Mouse (Mus musculus): ENCODE measurements around the gene Olfr575. TPM values are rescaled to one million over a fixed set of nuclear protein-coding genes. Genes with fewer than 3 reads are reported as not detected.

The Olfr575 gene
- polyA plus RNA-seq (2012; rRNA removed): 0.03 TPM in 1 of 2 replicates, not detected in the other

GRCm38 (mm10) chr7:102958593-102958992 is at the start of gene Olfr575:
Olfr575 (minus strand) TSS chr7:102958775.

DNA sequence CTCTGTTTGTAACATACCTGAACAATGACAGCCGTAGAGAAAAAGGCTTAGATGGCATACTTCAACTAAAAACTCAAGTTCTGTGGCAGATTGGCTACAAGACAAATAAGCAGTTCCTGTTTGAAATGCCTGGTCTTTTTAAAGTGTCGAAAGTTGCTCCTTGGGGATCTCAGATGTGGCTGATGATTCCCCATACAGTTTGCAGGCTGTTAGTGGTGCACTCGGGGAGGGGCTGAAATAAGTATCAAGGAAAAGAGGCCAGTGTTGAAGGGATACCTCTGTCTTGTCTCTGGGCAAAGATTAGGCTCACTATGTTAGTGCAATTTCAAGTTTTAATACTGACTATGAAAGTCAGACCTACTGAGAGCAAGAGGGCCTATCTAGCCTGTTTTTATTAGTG is 30.6 kb upstream of the Olfr575 start, which contains the start of gene Olfr578:
TSS of gene Olfr578 (minus strand) at position 101 of the 400 bp plus-strand sequence.

DNA sequence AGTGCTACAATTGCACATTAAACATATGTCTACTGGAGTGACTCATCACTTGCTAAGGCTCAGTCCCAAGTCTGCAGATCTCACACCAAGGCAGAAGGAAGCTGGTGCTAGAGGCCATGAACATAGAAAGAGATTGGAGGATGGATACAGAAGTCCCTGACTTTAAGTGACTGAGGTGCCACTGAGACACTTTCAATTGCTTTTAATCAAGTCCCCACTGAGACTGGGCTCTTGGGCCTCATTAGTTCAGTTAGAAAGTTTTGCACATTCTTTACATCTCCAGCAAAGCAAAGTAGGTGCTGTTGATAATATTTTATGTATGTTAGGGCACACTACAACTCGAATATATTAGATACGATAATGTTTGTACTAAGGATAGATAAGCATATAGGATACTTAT is 17.3 kb upstream of the Olfr575 start, which contains the start of gene Olfr577:
TSS of gene Olfr577 (minus strand) at position 101 of the 400 bp plus-strand sequence.

DNA sequence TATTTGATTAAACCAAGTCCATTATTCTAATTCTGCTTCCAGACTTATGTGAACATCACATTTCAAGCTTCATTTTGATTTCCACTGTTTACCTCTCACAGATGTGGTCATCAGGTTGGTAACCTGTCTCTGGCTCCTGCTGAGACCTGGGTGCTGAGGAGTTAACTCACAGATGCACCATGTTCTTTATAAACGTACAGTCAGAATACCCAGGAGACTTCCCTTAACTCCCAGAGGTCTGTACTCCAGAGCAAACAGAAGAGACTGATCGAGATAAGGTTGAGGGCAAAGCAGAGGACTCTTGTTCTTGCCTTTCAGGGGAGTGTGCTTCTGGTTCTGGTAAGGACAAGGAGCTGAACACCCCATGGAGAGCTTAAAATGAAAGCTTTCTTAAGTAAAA is 3.8 kb upstream of the Olfr575 start, which contains the start of gene Olfr576:
TSS of gene Olfr576 (plus strand) at position 301 of the 400 bp plus-strand sequence.

GRCm38 (mm10) chr7:102948167-102948566 is 10.4 kb downstream of the Olfr575 start, which contains the start of gene Olfr574:
Olfr574 (plus strand) TSS chr7:102948467.

GRCm38 (mm10) chr7:102942475-102942874 is 16.1 kb downstream of the Olfr575 start, which contains the start of gene Olfr573-ps1:
Olfr573-ps1 (minus strand) TSS chr7:102942575.

DNA sequence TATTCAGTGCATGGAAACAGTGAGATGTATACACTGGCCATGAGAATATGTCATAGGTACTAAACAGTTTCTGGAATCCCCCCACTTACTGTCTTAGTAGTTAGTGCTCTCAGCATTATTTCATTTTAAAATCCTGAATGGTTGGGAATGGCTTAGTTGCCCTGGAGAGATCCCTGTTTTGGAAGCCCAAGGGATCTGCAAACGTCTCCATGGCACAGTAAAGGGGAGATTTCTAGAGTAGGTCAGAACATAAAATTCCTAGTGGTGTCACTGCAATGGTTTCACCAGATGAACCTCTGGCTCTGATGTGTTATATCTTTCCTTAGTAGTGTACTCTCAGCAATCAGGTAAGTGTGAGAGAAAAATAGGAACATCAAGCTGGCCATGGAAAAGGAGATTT is 34.5 kb downstream of the Olfr575 start, which contains the start of gene Olfr572:
TSS of gene Olfr572 (plus strand) at position 301 of the 400 bp plus-strand sequence.

GRCm38 (mm10) chr7:102917032-102917875 is 41.3 kb downstream of the Olfr575 start, which contains the start of gene Olfr571:
Olfr571 (minus strand) TSS chr7:102917536.

Other genes starting within 250 kb of the Olfr575 start
- not detected in 2 replicates for gene Olfr33, start 239.7 kb downstream of the Olfr575 start, polyA plus RNA-seq (2012; rRNA removed)
- gene Olfr559, start 231.3 kb downstream of the Olfr575 start, polyA plus RNA-seq (2012; rRNA removed): not detected in 2 replicates
- gene Olfr560, start 199.4 kb downstream of the Olfr575 start, polyA plus RNA-seq (2012; rRNA removed): not detected in 2 replicates
- gene Olfr78, start 199.3 kb downstream of the Olfr575 start, polyA plus RNA-seq (2012; rRNA removed): 0.01 and 0.15 TPM in 2 replicates
- 0.05 TPM in 1 of 2 replicates, not detected in the other for gene Olfr561, start 187.6 kb downstream of the Olfr575 start, polyA plus RNA-seq (2012; rRNA removed)
- gene Olfr564, start 155.3 kb downstream of the Olfr575 start, polyA plus RNA-seq (2012; rRNA removed): not detected in 2 replicates
- not detected in 2 replicates for gene Olfr566, start 100.0 kb downstream of the Olfr575 start, polyA plus RNA-seq (2012; rRNA removed)
- not detected in 2 replicates for gene Olfr568, start 81.7 kb downstream of the Olfr575 start, polyA plus RNA-seq (2012; rRNA removed)
- gene Olfr569, start 67.9 kb downstream of the Olfr575 start, polyA plus RNA-seq (2012; rRNA removed): not detected in 2 replicates
- not detected in 2 replicates for gene Olfr570, start 64.2 kb downstream of the Olfr575 start, polyA plus RNA-seq (2012; rRNA removed)
- not detected in 2 replicates for gene Olfr571, start 41.2 kb downstream of the Olfr575 start, polyA plus RNA-seq (2012; rRNA removed)
- not detected in 2 replicates for gene Olfr572, start 34.4 kb downstream of the Olfr575 start, polyA plus RNA-seq (2012; rRNA removed)
- gene Olfr573-ps1, start 16.2 kb downstream of the Olfr575 start, polyA plus RNA-seq (2012; rRNA removed): not detected in 2 replicates
- gene Olfr574, start 10.3 kb downstream of the Olfr575 start, polyA plus RNA-seq (2012; rRNA removed): not detected in 2 replicates
- not detected in 2 replicates for gene Olfr576, start 3.9 kb upstream of the Olfr575 start, polyA plus RNA-seq (2012; rRNA removed)
- not detected in 2 replicates for gene Olfr577, start 17.2 kb upstream of the Olfr575 start, polyA plus RNA-seq (2012; rRNA removed)
- gene Olfr578, start 30.5 kb upstream of the Olfr575 start, polyA plus RNA-seq (2012; rRNA removed): not detected in 2 replicates
- gene Olfr582, start 79.2 kb upstream of the Olfr575 start, polyA plus RNA-seq (2012; rRNA removed): not detected in 2 replicates
- not detected in 2 replicates for gene Olfr583, start 92.5 kb upstream of the Olfr575 start, polyA plus RNA-seq (2012; rRNA removed)
- gene Olfr584, start 123.1 kb upstream of the Olfr575 start, polyA plus RNA-seq (2012; rRNA removed): not detected in 2 replicates
- gene Olfr585, start 138.9 kb upstream of the Olfr575 start, polyA plus RNA-seq (2012; rRNA removed): not detected in 2 replicates
- not detected in 2 replicates for gene Olfr586, start 166.9 kb upstream of the Olfr575 start, polyA plus RNA-seq (2012; rRNA removed)
- not detected in 2 replicates for gene Olfr588-ps1, start 182.1 kb upstream of the Olfr575 start, polyA plus RNA-seq (2012; rRNA removed)
- gene Olfr589, start 197.6 kb upstream of the Olfr575 start, polyA plus RNA-seq (2012; rRNA removed): not detected in 2 replicates
- not detected in 2 replicates for gene Olfr591, start 219.6 kb upstream of the Olfr575 start, polyA plus RNA-seq (2012; rRNA removed)
- not detected in 2 replicates for gene Olfr592, start 226.0 kb upstream of the Olfr575 start, polyA plus RNA-seq (2012; rRNA removed)

Measured in liver, embryonic 14 days (tissue).